Mouse (Mus musculus) liver, adult 2 months (tissue): Measurements from ENCODE around the gene Bcl3. TPM values are rescaled to one million over a fixed set of nuclear protein-coding genes. Genes with fewer than 3 reads are reported as not detected.
A peak's percentile ranks its signal among the peaks of the same experiment; 100 is the strongest.

Experiments
- DNase-seq: peaks from one replicate; pipeline ENCODE4 v3.0.0-alpha.2; 2011; ENCODE audit warnings: low read depth, low spot score; ENCODE audit errors: extremely low read depth
- H3K27ac ChIP-seq: fragments of 200-500 bp; replicated peaks from 2 replicates; pipeline ENCODE4 v1.5.1; 2012; ENCODE audit warnings: low read depth, mild to moderate bottlenecking, control low read depth, inconsistent platforms, low read length; ENCODE audit not compliant: insufficient read depth
- H3K27me3 ChIP-seq: fragments of 200-500 bp; 2 replicates; pipeline ENCODE4 v1.6.1; 2012; ENCODE audit warnings: mild to moderate bottlenecking, moderate library complexity, low read length, inconsistent platforms; ENCODE audit not compliant: control insufficient read depth, insufficient read depth
- H3K36me3 ChIP-seq: fragments of 200-500 bp; 2 replicates; pipeline ENCODE4 v1.6.1; 2012; ENCODE audit warnings: low read length, inconsistent platforms; ENCODE audit not compliant: control insufficient read depth, insufficient read depth
- H3K4me1 ChIP-seq: fragments of 200-500 bp; 2 replicates; pipeline ENCODE4 v1.6.1; 2011; ENCODE audit warnings: low read length; ENCODE audit not compliant: control insufficient read depth, insufficient read depth
- H3K4me3 ChIP-seq: fragments of 200-500 bp; 2 replicates; pipeline ENCODE4 v1.5.1; 2011; ENCODE audit warnings: low read depth, mild to moderate bottlenecking, control low read depth, low read length, moderate library complexity; ENCODE audit not compliant: insufficient read depth
- H3K79me2 ChIP-seq: fragments of 200-500 bp; 2 replicates; pipeline ENCODE4 v1.6.1; 2012; ENCODE audit warnings: inconsistent platforms, mild to moderate bottlenecking, low read length, moderate library complexity; ENCODE audit not compliant: control insufficient read depth, insufficient read depth
- H3K9ac ChIP-seq: fragments of 200-500 bp; 2 replicates; pipeline ENCODE4 v1.6.1; 2012; ENCODE audit warnings: low read depth, mild to moderate bottlenecking, control low read depth, inconsistent platforms, low read length
- CTCF ChIP-seq: fragments of 200-500 bp; IDR thresholded peaks from 2 replicates; pipeline ENCODE4 v1.5.1; 2011; ENCODE audit warnings: low read depth, low read length, control low read depth
- POLR2A ChIP-seq: fragments of 200-500 bp; IDR thresholded peaks from 2 replicates; pipeline ENCODE4 v1.6.1; 2011; ENCODE audit warnings: low read length, control low read depth; ENCODE audit not compliant: insufficient read depth; ENCODE audit errors: extremely low read depth
- WGBS: fragments of 180-500 bp; shearing (Covaris S2); methylation state at CpG from one replicate; pipeline ENCODE4 v1.1.7; 2018; 5-methylcytosine and 5-hydroxymethylcytosine counted together
- polyA plus RNA-seq: library from polyadenylated mRNA; depleted of rRNA; stranded (reverse); fragments of >200 nt; gene quantifications from 2 replicates; pipeline ENCODE4 v1.2.3, GENCODE M21; 2012
- total RNA-seq: library from RNA; depleted of rRNA; stranded (reverse); fragments of >200 nt; gene quantifications from 2 replicates; pipeline ENCODE4 v1.2.3, GENCODE M21; 2014

Gene Bcl3
- total and polyA plus RNA-seq, 2 experiments: 3.0 to 72.8 TPM

GRCm38 (mm10) chr7:19853526-19853925, 31.0 kb upstream of the Bcl3 start:
- no peak overlapping the region for H3K27ac ChIP-seq
- H3K4me1 ChIP-seq: no peaks in the 10 kb centered on the region
- no peaks in the 10 kb centered on the region for H3K79me2 ChIP-seq
- no peak overlapping the region for H3K4me3 ChIP-seq
- peaks cover 3% of the 10 kb centered on the region; the same call in 1 of the 2 replicates for H3K27me3 ChIP-seq
- WGBS: 88% methylated on average over 20 of the region's 20 CpGs
- no peak overlapping the region for H3K9ac ChIP-seq
- DNase-seq: no peak
- TF ChIP-seq POLR2A: no peak
- TF ChIP-seq CTCF: no peak
- no peaks in the 10 kb centered on the region for H3K36me3 ChIP-seq

DNA sequence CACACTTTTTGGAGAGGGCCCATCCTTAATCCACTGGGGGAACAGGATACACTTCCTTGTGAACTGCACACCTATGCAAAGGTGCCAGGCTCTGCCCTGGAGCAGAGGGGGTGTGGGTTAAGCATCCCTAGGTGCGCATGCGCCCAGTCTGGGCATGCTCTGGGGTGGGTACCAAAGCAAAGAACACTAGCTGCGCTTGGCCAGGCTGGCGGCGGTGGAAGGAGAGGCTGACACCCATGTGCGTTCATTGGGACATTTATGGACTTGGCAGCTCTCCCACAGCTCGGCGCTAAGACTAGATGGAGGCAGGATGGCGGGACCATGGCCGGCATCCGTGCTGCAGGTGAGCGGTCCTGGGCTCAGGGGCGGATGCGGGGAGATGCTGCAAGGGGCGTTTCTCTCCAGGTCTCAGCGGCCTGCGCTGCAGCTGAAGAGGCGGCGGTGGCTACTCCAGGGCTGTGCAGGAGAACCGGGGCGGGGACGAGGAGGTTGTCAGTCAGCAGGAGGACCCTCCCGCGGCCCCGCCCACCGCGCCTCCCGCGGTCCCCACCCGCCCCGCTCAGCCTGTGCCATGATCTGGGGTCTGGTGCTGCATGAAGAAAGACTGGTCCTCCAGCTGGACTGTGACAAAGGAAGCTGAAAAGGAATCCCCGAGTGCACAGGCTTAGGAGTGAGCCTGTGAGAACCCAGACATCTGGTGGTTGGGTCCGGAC, 29.4 kb upstream of the Bcl3 start, which contains the start of gene Gm19345:
Gene Gm19345, plus strand, starts transcription at position 146 of the 713 bp plus-strand sequence.
- H3K36me3 ChIP-seq: no peaks in the 10 kb centered on the region
- H3K79me2 ChIP-seq: no peaks in the 10 kb centered on the region
- TF ChIP-seq POLR2A (no peak), CTCF (no peak)
- 7% methylated on average over 33 of the region's 33 CpGs for WGBS
- no peak within 1 kb of the TSS for H3K27ac ChIP-seq
- H3K27me3 ChIP-seq: peaks cover 3% of the 10 kb centered on the region; the same call in 1 of the 2 replicates
- no peaks in the 10 kb centered on the region for H3K4me1 ChIP-seq
- no peak within 1 kb of the TSS for H3K9ac ChIP-seq
- H3K4me3 ChIP-seq: peak within 1 kb of the TSS; percentile 16; the same call in 1 of the 2 replicates
- DNase-seq: no peak

- no peak overlapping the region for H3K27ac ChIP-seq
- WGBS: 77% methylated on average over 15 of the region's 15 CpGs
- no peaks in the 10 kb centered on the region for H3K36me3 ChIP-seq
- H3K79me2 ChIP-seq: no peaks in the 10 kb centered on the region
- no peak for DNase-seq
- TF ChIP-seq CTCF: no peak
- no peak for TF ChIP-seq POLR2A
- H3K27me3 ChIP-seq: no peaks in the 10 kb centered on the region
- peaks cover 16% of the 10 kb centered on the region for H3K4me1 ChIP-seq
- no peak overlapping the region for H3K4me3 ChIP-seq
- H3K9ac ChIP-seq: no peak overlapping the region
Measured at GRCm38 (mm10) chr7:19844521-19845171, 22.1 kb upstream of the Bcl3 start.

GRCm38 (mm10) chr7:19843561-19843960, 21.0 kb upstream of the Bcl3 start:
- DNase-seq: peak; percentile 61
- Histone ChIP-seq H3K27ac (peak overlapping the region; percentile 81), H3K9ac (peak overlapping the region; percentile 48), H3K4me1 (peaks cover 16% of the 10 kb centered on the region), H3K36me3 (no peaks in the 10 kb centered on the region), H3K79me2 (no peaks in the 10 kb centered on the region), H3K4me3 (peak overlapping the region; percentile 24; the same call in 1 of the 2 replicates), H3K27me3 (no peaks in the 10 kb centered on the region)
- 3% methylated on average over 11 of the region's 11 CpGs for WGBS
- TF ChIP-seq CTCF (peak; percentile 91), POLR2A (no peak)

GRCm38 (mm10) chr7:19842885-19843504, 20.4 kb upstream of the Bcl3 start:
- DNase-seq: peak; percentile 84
- H3K27ac ChIP-seq: peak overlapping the region; percentile 90
- 11% methylated on average over 19 of the region's 19 CpGs for WGBS
- peaks cover 16% of the 10 kb centered on the region for H3K4me1 ChIP-seq
- TF ChIP-seq POLR2A (peak; percentile 54), CTCF (no peak)
- H3K27me3 ChIP-seq: no peaks in the 10 kb centered on the region
- H3K79me2 ChIP-seq: no peaks in the 10 kb centered on the region
- peak overlapping the region; percentile 65 for H3K9ac ChIP-seq
- H3K4me3 ChIP-seq: peak overlapping the region; percentile 24
- H3K36me3 ChIP-seq: no peaks in the 10 kb centered on the region
